Mouse (Mus musculus) hematopoietic multipotent progenitor cell, adult 10-12 weeks (in vitro differentiated cells): ENCODE measurements around the gene Rarg. TPM values are rescaled to one million over a fixed set of nuclear protein-coding genes. Genes with fewer than 3 reads are reported as not detected.

Source experiments
- polyA plus RNA-seq: library from polyadenylated mRNA; stranded (reverse); fragments of >175 nt; gene quantifications from 2 replicates; pipeline ENCODE4 v1.2.3, GENCODE M21; 2012; ENCODE audit warnings: low replicate concordance

Gene Rarg
- polyA plus RNA-seq, result 54.7 and 138 TPM in 2 replicates

GRCm38 (mm10) chr15:102257202-102258075, at the start of gene Rarg:
Rarg (minus strand) TSS chr15:102257517.

GRCm38 (mm10) chr15:102295633-102296367, 38.5 kb upstream of the Rarg start, which contains the start of gene Espl1:
Espl1 (plus strand) TSS chr15:102296266.

GRCm38 (mm10) chr15:102279092-102279782, 21.9 kb upstream of the Rarg start, which contains the start of gene Mfsd5:
Mfsd5 (plus strand) TSS chr15:102279454.

GRCm38 (mm10) chr15:102270274-102270960, 13.1 kb upstream of the Rarg start, which contains the start of gene Gm9918:
Gm9918 (plus strand) TSS chr15:102270563.

GRCm38 (mm10) chr15:102231748-102232147, 25.6 kb downstream of the Rarg start, which contains the start of gene Itgb7:
Itgb7 (minus strand) TSS chr15:102231944.

GRCm38 (mm10) chr15:102204674-102205505, 52.4 kb downstream of the Rarg start, which contains the start of gene Csad:
Csad (minus strand) TSS chr15:102204724.

GRCm38 (mm10) chr15:102202971-102203834, 54.1 kb downstream of the Rarg start, which contains the start of gene Zfp740:
Zfp740 (plus strand) TSS chr15:102203249.

Other genes with a start within 250 kb of the Rarg start
- gene Krt18, start 229.3 kb downstream of the Rarg start, polyA plus RNA-seq, result 0.15 and 0.29 TPM in 2 replicates
- 93.4 and 169 TPM in 2 replicates for gene Eif4b, start 183.7 kb downstream of the Rarg start, polyA plus RNA-seq
- 1.7 and 2.5 TPM in 2 replicates for gene Tns2, start 157.1 kb downstream of the Rarg start, polyA plus RNA-seq
- 11.8 and 25.2 TPM in 2 replicates for gene Spryd3, start 121.3 kb downstream of the Rarg start, polyA plus RNA-seq
- 1.1 and 3.3 TPM in 2 replicates for gene Igfbp6, start 113.2 kb downstream of the Rarg start, polyA plus RNA-seq
- 1.0 and 2.3 TPM in 2 replicates for gene Soat2, start 107.0 kb downstream of the Rarg start, polyA plus RNA-seq
- 23.6 and 23.9 TPM in 2 replicates for gene Zfp740, start 54.3 kb downstream of the Rarg start, polyA plus RNA-seq
- gene Csad, start 52.8 kb downstream of the Rarg start, polyA plus RNA-seq, result 26.3 and 33.6 TPM in 2 replicates
- gene Itgb7, start 25.6 kb downstream of the Rarg start, polyA plus RNA-seq, result 423 and 1,128 TPM in 2 replicates
- gene Gm9918, start 13.0 kb upstream of the Rarg start, polyA plus RNA-seq, result 0.07 TPM in 1 of 2 replicates, not detected in the other
- 64.6 and 64.7 TPM in 2 replicates for gene Mfsd5, start 21.9 kb upstream of the Rarg start, polyA plus RNA-seq
- gene Espl1, start 38.7 kb upstream of the Rarg start, polyA plus RNA-seq, result 2.9 and 6.9 TPM in 2 replicates
- gene Pfdn5, start 68.6 kb upstream of the Rarg start, polyA plus RNA-seq, result 15.0 and 71.0 TPM in 2 replicates
- 20.9 and 82.7 TPM in 2 replicates for gene Myg1, start 74.2 kb upstream of the Rarg start, polyA plus RNA-seq
- gene Aaas, start 93.3 kb upstream of the Rarg start, polyA plus RNA-seq, result 28.1 and 59.8 TPM in 2 replicates
- gene Sp7, start 109.7 kb upstream of the Rarg start, polyA plus RNA-seq, result not detected in 2 replicates
- gene Sp1, start 148.6 kb upstream of the Rarg start, polyA plus RNA-seq, result 11.4 and 48.9 TPM in 2 replicates
- gene Amhr2, start 187.8 kb upstream of the Rarg start, polyA plus RNA-seq, result 0.81 and 1.1 TPM in 2 replicates
- gene Prr13, start 201.5 kb upstream of the Rarg start, polyA plus RNA-seq, result 110 and 542 TPM in 2 replicates
- gene Pcbp2, start 213.0 kb upstream of the Rarg start, polyA plus RNA-seq, result 125 and 498 TPM in 2 replicates
- gene Gm10337, start 246.2 kb upstream of the Rarg start, polyA plus RNA-seq, result not detected in 2 replicates